Mouse (Mus musculus): ENCODE results near the gene Appl1. TPM values are rescaled to one million over a fixed set of nuclear protein-coding genes. Genes with fewer than 3 reads are reported as not detected.

Appl1 gene
- polyA plus RNA-seq, 1 experiment from 2014 or later: 45.9 TPM

- Histone ChIP-seq H3K27ac (replicated peaks; ENCODE audit: low read depth, low read length) (no peak overlapping the region), H3K4me3 (ENCODE audit: low read depth, low read length) (no peak overlapping the region), H3K9ac (replicated peaks; ENCODE audit: low read length) (no peak overlapping the region), H3K36me3 (replicated peaks; ENCODE audit: control insufficient read depth, insufficient read depth, low read depth, low read length) (no peaks in the 10 kb centered on the region), H3K27me3 (ENCODE audit: control insufficient read depth, insufficient read depth, low read length) (no peaks in the 10 kb centered on the region), H3K4me1 (ENCODE audit: control insufficient read depth, insufficient read depth, low read length) (no peaks in the 10 kb centered on the region), H3K9me3 (replicated peaks; ENCODE audit: control insufficient read depth, low read length) (no peaks in the 10 kb centered on the region), H3K4me2 (ENCODE audit: low read depth, low read length) (no peak overlapping the region)
- ATAC-seq (replicated peaks; ENCODE audit: insufficient number of reproducible peaks, low FRiP score, low TSS enrichment, low read depth): no peak
- DNase-seq (ENCODE audit: low spot score): no peak
- WGBS: 89% methylated on average over 5 of the region's 5 CpGs
These were observed 89.3 kb downstream of the Appl1 start for GRCm38 (mm10) chr14:26881700-26882099.

- 70% methylated on average over 2 of the region's 2 CpGs for WGBS
These were observed 91.1 kb downstream of the Appl1 start for GRCm38 (mm10) chr14:26879976-26880375.

DNA sequence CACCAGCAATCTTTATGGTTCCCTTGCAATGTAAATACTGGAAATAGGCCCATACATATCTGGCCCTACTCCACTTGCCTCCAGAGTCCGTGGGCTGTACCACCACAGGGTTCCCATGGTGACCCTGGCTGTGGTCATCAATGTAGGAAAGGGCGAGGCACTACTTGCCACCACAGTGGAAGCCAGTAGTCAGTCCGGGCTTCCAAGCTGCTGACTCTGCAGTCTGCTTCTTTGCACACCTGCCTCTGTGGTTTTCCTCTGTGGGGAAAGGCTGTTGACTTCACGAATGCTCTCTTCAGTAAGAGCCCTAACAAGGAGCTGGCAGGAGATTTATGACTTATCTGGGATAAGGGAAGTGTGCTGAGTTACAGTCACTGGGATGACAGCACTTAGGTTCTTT is 92.3 kb downstream of the Appl1 start:
- ATAC-seq (replicated peaks; ENCODE audit: insufficient number of reproducible peaks, low FRiP score, low TSS enrichment, low read depth) (no peak), DNase-seq (ENCODE audit: low spot score) (no peak)
- no peak overlapping the region for H3K9ac ChIP-seq (replicated peaks; ENCODE audit: low read length)
- no peaks in the 10 kb centered on the region for H3K4me1 ChIP-seq (ENCODE audit: control insufficient read depth, insufficient read depth, low read length)
- H3K9me3 ChIP-seq (replicated peaks; ENCODE audit: control insufficient read depth, low read length): no peaks in the 10 kb centered on the region
- WGBS: 78% methylated on average over 4 of the region's 4 CpGs
- no peak overlapping the region for H3K27ac ChIP-seq (replicated peaks; ENCODE audit: low read depth, low read length)
- no peak overlapping the region for H3K4me2 ChIP-seq (ENCODE audit: low read depth, low read length)
- H3K27me3 ChIP-seq (ENCODE audit: control insufficient read depth, insufficient read depth, low read length): no peaks in the 10 kb centered on the region
- no peak overlapping the region for H3K4me3 ChIP-seq (ENCODE audit: low read depth, low read length)
- H3K36me3 ChIP-seq (replicated peaks; ENCODE audit: control insufficient read depth, insufficient read depth, low read depth, low read length): no peaks in the 10 kb centered on the region

More at GRCm38 (mm10) chr14:26879976-26880375, 91.1 kb downstream of the Appl1 start:
- Histone ChIP-seq H3K36me3 (replicated peaks; ENCODE audit: control insufficient read depth, insufficient read depth, low read depth, low read length) (no peaks in the 10 kb centered on the region), H3K4me3 (ENCODE audit: low read depth, low read length) (no peak overlapping the region), H3K4me1 (ENCODE audit: control insufficient read depth, insufficient read depth, low read length) (no peaks in the 10 kb centered on the region), H3K27ac (replicated peaks; ENCODE audit: low read depth, low read length) (no peak overlapping the region), H3K27me3 (ENCODE audit: control insufficient read depth, insufficient read depth, low read length) (no peaks in the 10 kb centered on the region), H3K4me2 (ENCODE audit: low read depth, low read length) (no peak overlapping the region), H3K9ac (replicated peaks; ENCODE audit: low read length) (no peak overlapping the region), H3K9me3 (replicated peaks; ENCODE audit: control insufficient read depth, low read length) (no peaks in the 10 kb centered on the region)
- ATAC-seq (replicated peaks; ENCODE audit: insufficient number of reproducible peaks, low FRiP score, low TSS enrichment, low read depth) (no peak), DNase-seq (ENCODE audit: low spot score) (no peak)

Other genes starting within 250 kb of the Appl1 start
- gene Asb14, start 76.7 kb downstream of the Appl1 start, polyA plus RNA-seq (2014; fragmentation: Nextera tagmentation; extraction: Ambion mirVana): not detected in 2 replicates
- 1.4 and 3.4 TPM in 2 replicates for gene Hesx1, start 23.2 kb upstream of the Appl1 start, polyA plus RNA-seq (2014; fragmentation: Nextera tagmentation; extraction: Ambion mirVana)
- gene Il17rd, start 67.7 kb upstream of the Appl1 start, polyA plus RNA-seq (2014; fragmentation: Nextera tagmentation; extraction: Ambion mirVana): 6.7 and 6.9 TPM in 2 replicates
- 5.4 and 6.8 TPM in 2 replicates for gene Arhgef3, start 143.7 kb upstream of the Appl1 start, polyA plus RNA-seq (2014; fragmentation: Nextera tagmentation; extraction: Ambion mirVana)